Mouse (Mus musculus) lung, postnatal 10 days (tissue): ENCODE results near the gene Sct.
"Not testable (repeated sequence)": the region's sequence is repeated elsewhere in the genome, so short reads cannot be mapped to it uniquely, and the experiment has no call there.

Experiments used
- DNase-seq: peaks from one replicate; pipeline ENCODE4 v3.0.0; 2021

Gene Sct

GRCm38 (mm10) chr7:141288042-141288441 is 9.1 kb upstream of the Sct start:
- no peak for DNase-seq

GRCm38 (mm10) chr7:141282756-141283155 is 3.8 kb upstream of the Sct start:
- DNase-seq: no peak

- no peak for DNase-seq
Observed at GRCm38 (mm10) chr7:141281442-141281841, 2.5 kb upstream of the Sct start.

- DNase-seq: no peak
Observed at GRCm38 (mm10) chr7:141277701-141278678, 943 bp downstream of the Sct start.

GRCm38 (mm10) chr7:141276546-141276945 is 2.4 kb downstream of the Sct start, which contains the start of gene Cdhr5:
TSS of gene Cdhr5 (minus strand) at chr7:141276786.
- DNase-seq: no peak

GRCm38 (mm10) chr7:141275356-141275755 is 3.6 kb downstream of the Sct start:
- no peak for DNase-seq

GRCm38 (mm10) chr7:141270631-141271030 is 8.3 kb downstream of the Sct start:
- no peak for DNase-seq

- no peak for DNase-seq
Observed at GRCm38 (mm10) chr7:141269273-141269545, 9.7 kb downstream of the Sct start.

GRCm38 (mm10) chr7:141268466-141269272 is 10.3 kb downstream of the Sct start:
- no peak for DNase-seq

GRCm38 (mm10) chr7:141265739-141266561 is 13.0 kb downstream of the Sct start, which contains the start of gene Irf7:
TSS of gene Irf7 (minus strand) at chr7:141266481.
- peak; percentile 82 for DNase-seq

GRCm38 (mm10) chr7:141265411-141265738 is 13.6 kb downstream of the Sct start:
- no peak for DNase-seq

- DNase-seq: peak; percentile 58
Observed at GRCm38 (mm10) chr7:141264761-141265410, 14.0 kb downstream of the Sct start.

- DNase-seq: no peak
Observed at GRCm38 (mm10) chr7:141264041-141264700, 14.8 kb downstream of the Sct start.

- DNase-seq: no peak
Observed at GRCm38 (mm10) chr7:141263640-141264039, 15.3 kb downstream of the Sct start.

- DNase-seq: no peak
Observed at GRCm38 (mm10) chr7:141261480-141261879, 17.5 kb downstream of the Sct start.

GRCm38 (mm10) chr7:141256159-141256558 is 22.8 kb downstream of the Sct start:
- DNase-seq: no peak

- not testable (repeated sequence) for DNase-seq
Observed at GRCm38 (mm10) chr7:141250486-141250885, 28.4 kb downstream of the Sct start.

GRCm38 (mm10) chr7:141231551-141231950 is 47.4 kb downstream of the Sct start:
- DNase-seq: no peak

- DNase-seq: no peak
Observed at GRCm38 (mm10) chr7:141231111-141231510, 47.8 kb downstream of the Sct start.

- no peak for DNase-seq
Observed at GRCm38 (mm10) chr7:141230570-141230969, 48.4 kb downstream of the Sct start.

- no peak for DNase-seq
Observed at GRCm38 (mm10) chr7:141229702-141230101, 49.2 kb downstream of the Sct start.
